Mouse (Mus musculus): ENCODE results near the gene Hipk1. TPM values are rescaled to one million over a fixed set of nuclear protein-coding genes. Genes with fewer than 3 reads are reported as not detected.

Hipk1 gene
- polyA plus RNA-seq, 1 experiment from 2014 or later: 16.3 TPM

- Histone ChIP-seq H3K4me2 (replicated peaks) (no peak overlapping the region), H3K9me3 (ENCODE audit: control insufficient read depth, low read length) (no peaks in the 10 kb centered on the region), H3K27me3 (ENCODE audit: control insufficient read depth, insufficient read depth, low read length) (no peaks in the 10 kb centered on the region), H3K4me3 (replicated peaks; ENCODE audit: low read length) (no peak overlapping the region), H3K9ac (no peak overlapping the region), H3K36me3 (replicated peaks; ENCODE audit: control insufficient read depth, insufficient read depth) (peaks cover under 1% of the 10 kb centered on the region; the same call in 1 of the 2 replicates), H3K4me1 (replicated peaks; ENCODE audit: control insufficient read depth, insufficient read depth, low read length) (no peaks in the 10 kb centered on the region; the same call in 1 of the 2 replicates), H3K27ac (no peak overlapping the region)
- DNase-seq (ENCODE audit: low spot score) (no peak), ATAC-seq (ENCODE audit: low FRiP score) (no peak)
- 93% methylated on average over 4 of the region's 4 CpGs for WGBS
Observed at GRCm38 (mm10) chr3:103782844-103783609, 8.3 kb downstream of the Hipk1 start.

- ATAC-seq (ENCODE audit: low FRiP score) (no peak), DNase-seq (ENCODE audit: low spot score) (no peak)
- Histone ChIP-seq H3K4me3 (replicated peaks; ENCODE audit: low read length) (no peak overlapping the region), H3K4me2 (replicated peaks) (no peak overlapping the region), H3K27me3 (ENCODE audit: control insufficient read depth, insufficient read depth, low read length) (no peaks in the 10 kb centered on the region), H3K27ac (no peak overlapping the region), H3K9me3 (ENCODE audit: control insufficient read depth, low read length) (no peaks in the 10 kb centered on the region), H3K36me3 (replicated peaks; ENCODE audit: control insufficient read depth, insufficient read depth) (peaks cover 16% of the 10 kb centered on the region), H3K4me1 (replicated peaks; ENCODE audit: control insufficient read depth, insufficient read depth, low read length) (no peaks in the 10 kb centered on the region; the same call in 1 of the 2 replicates), H3K9ac (no peak overlapping the region)
- 83% methylated on average over 5 of the region's 5 CpGs for WGBS
Observed at GRCm38 (mm10) chr3:103780777-103781176, 10.6 kb downstream of the Hipk1 start.

GRCm38 (mm10) chr3:103780271-103780670, 11.1 kb downstream of the Hipk1 start:
- no peak overlapping the region for H3K4me2 ChIP-seq (replicated peaks)
- peaks cover 20% of the 10 kb centered on the region for H3K36me3 ChIP-seq (replicated peaks; ENCODE audit: control insufficient read depth, insufficient read depth)
- WGBS: 95% methylated on average over 3 of the region's 3 CpGs

GRCm38 (mm10) chr3:103779183-103779582, 12.2 kb downstream of the Hipk1 start:
- H3K27me3 ChIP-seq (ENCODE audit: control insufficient read depth, insufficient read depth, low read length): no peaks in the 10 kb centered on the region
- DNase-seq (ENCODE audit: low spot score): no peak
- peaks cover 20% of the 10 kb centered on the region for H3K36me3 ChIP-seq (replicated peaks; ENCODE audit: control insufficient read depth, insufficient read depth)
- 85% methylated on average over 7 of the region's 7 CpGs for WGBS
- no peak overlapping the region for H3K4me2 ChIP-seq (replicated peaks)
- H3K9me3 ChIP-seq (ENCODE audit: control insufficient read depth, low read length): no peaks in the 10 kb centered on the region
- no peak overlapping the region for H3K9ac ChIP-seq
- H3K27ac ChIP-seq: no peak overlapping the region
- no peaks in the 10 kb centered on the region; the same call in 1 of the 2 replicates for H3K4me1 ChIP-seq (replicated peaks; ENCODE audit: control insufficient read depth, insufficient read depth, low read length)
- no peak overlapping the region for H3K4me3 ChIP-seq (replicated peaks; ENCODE audit: low read length)
- ATAC-seq (ENCODE audit: low FRiP score): no peak

More at GRCm38 (mm10) chr3:103780271-103780670, 11.1 kb downstream of the Hipk1 start:
- Histone ChIP-seq H3K4me1 (replicated peaks; ENCODE audit: control insufficient read depth, insufficient read depth, low read length) (no peaks in the 10 kb centered on the region; the same call in 1 of the 2 replicates), H3K4me3 (replicated peaks; ENCODE audit: low read length) (no peak overlapping the region), H3K9me3 (ENCODE audit: control insufficient read depth, low read length) (no peaks in the 10 kb centered on the region), H3K27ac (no peak overlapping the region), H3K9ac (no peak overlapping the region), H3K27me3 (ENCODE audit: control insufficient read depth, insufficient read depth, low read length) (no peaks in the 10 kb centered on the region)
- ATAC-seq (ENCODE audit: low FRiP score): no peak
- DNase-seq (ENCODE audit: low spot score): no peak

GRCm38 (mm10) chr3:103778660-103779059, 12.7 kb downstream of the Hipk1 start:
- H3K4me1 ChIP-seq (replicated peaks; ENCODE audit: control insufficient read depth, insufficient read depth, low read length): no peaks in the 10 kb centered on the region; the same call in 1 of the 2 replicates
- H3K4me3 ChIP-seq (replicated peaks; ENCODE audit: low read length): no peak overlapping the region
- H3K9me3 ChIP-seq (ENCODE audit: control insufficient read depth, low read length): no peaks in the 10 kb centered on the region
- H3K27ac ChIP-seq: no peak overlapping the region
- no peaks in the 10 kb centered on the region for H3K27me3 ChIP-seq (ENCODE audit: control insufficient read depth, insufficient read depth, low read length)
- DNase-seq (ENCODE audit: low spot score) (no peak), ATAC-seq (ENCODE audit: low FRiP score) (no peak)
- H3K9ac ChIP-seq: no peak overlapping the region
- WGBS: 91% methylated on average over 6 of the region's 6 CpGs
- H3K4me2 ChIP-seq (replicated peaks): no peak overlapping the region
- peaks cover 20% of the 10 kb centered on the region for H3K36me3 ChIP-seq (replicated peaks; ENCODE audit: control insufficient read depth, insufficient read depth)

- DNase-seq (ENCODE audit: low spot score): no peak
- H3K4me3 ChIP-seq (replicated peaks; ENCODE audit: low read length): no peak overlapping the region
- ATAC-seq (ENCODE audit: low FRiP score): no peak
- no peaks in the 10 kb centered on the region; the same call in 1 of the 2 replicates for H3K4me1 ChIP-seq (replicated peaks; ENCODE audit: control insufficient read depth, insufficient read depth, low read length)
- no peak overlapping the region for H3K9ac ChIP-seq
- no peaks in the 10 kb centered on the region for H3K9me3 ChIP-seq (ENCODE audit: control insufficient read depth, low read length)
- H3K4me2 ChIP-seq (replicated peaks): no peak overlapping the region
- H3K27me3 ChIP-seq (ENCODE audit: control insufficient read depth, insufficient read depth, low read length): no peaks in the 10 kb centered on the region
- 88% methylated on average over 11 of the region's 11 CpGs for WGBS
- peaks cover 25% of the 10 kb centered on the region for H3K36me3 ChIP-seq (replicated peaks; ENCODE audit: control insufficient read depth, insufficient read depth)
- no peak overlapping the region for H3K27ac ChIP-seq
Observed at GRCm38 (mm10) chr3:103777940-103778339, 13.4 kb downstream of the Hipk1 start.

GRCm38 (mm10) chr3:103774009-103774408, 17.4 kb downstream of the Hipk1 start:
- no peak overlapping the region for H3K9ac ChIP-seq
- no peaks in the 10 kb centered on the region for H3K9me3 ChIP-seq (ENCODE audit: control insufficient read depth, low read length)
- H3K27me3 ChIP-seq (ENCODE audit: control insufficient read depth, insufficient read depth, low read length): no peaks in the 10 kb centered on the region
- H3K27ac ChIP-seq: no peak overlapping the region
- no peak overlapping the region for H3K4me3 ChIP-seq (replicated peaks; ENCODE audit: low read length)
- H3K4me1 ChIP-seq (replicated peaks; ENCODE audit: control insufficient read depth, insufficient read depth, low read length): no peaks in the 10 kb centered on the region
- DNase-seq (ENCODE audit: low spot score) (no peak), ATAC-seq (ENCODE audit: low FRiP score) (no peak)
- H3K36me3 ChIP-seq (replicated peaks; ENCODE audit: control insufficient read depth, insufficient read depth): peaks cover 28% of the 10 kb centered on the region
- H3K4me2 ChIP-seq (replicated peaks): no peak overlapping the region
- WGBS: 85% methylated on average over 15 of the region's 15 CpGs

GRCm38 (mm10) chr3:103773508-103773907, 17.9 kb downstream of the Hipk1 start:
- Histone ChIP-seq H3K27me3 (ENCODE audit: control insufficient read depth, insufficient read depth, low read length) (no peaks in the 10 kb centered on the region), H3K4me1 (replicated peaks; ENCODE audit: control insufficient read depth, insufficient read depth, low read length) (no peaks in the 10 kb centered on the region), H3K36me3 (replicated peaks; ENCODE audit: control insufficient read depth, insufficient read depth) (peaks cover 33% of the 10 kb centered on the region), H3K9ac (no peak overlapping the region), H3K4me2 (replicated peaks) (no peak overlapping the region), H3K4me3 (replicated peaks; ENCODE audit: low read length) (no peak overlapping the region), H3K9me3 (ENCODE audit: control insufficient read depth, low read length) (no peaks in the 10 kb centered on the region), H3K27ac (no peak overlapping the region)
- ATAC-seq (ENCODE audit: low FRiP score) (no peak), DNase-seq (ENCODE audit: low spot score) (no peak)
- 83% methylated on average over 3 of the region's 3 CpGs for WGBS

GRCm38 (mm10) chr3:103772846-103773245, 18.5 kb downstream of the Hipk1 start:
- H3K27ac ChIP-seq: no peak overlapping the region
- no peak for ATAC-seq (ENCODE audit: low FRiP score)

More at GRCm38 (mm10) chr3:103772846-103773245, 18.5 kb downstream of the Hipk1 start:
- WGBS: 80% methylated on average over 4 of the region's 4 CpGs
- Histone ChIP-seq H3K36me3 (replicated peaks; ENCODE audit: control insufficient read depth, insufficient read depth) (peaks cover 36% of the 10 kb centered on the region), H3K27me3 (ENCODE audit: control insufficient read depth, insufficient read depth, low read length) (no peaks in the 10 kb centered on the region), H3K4me3 (replicated peaks; ENCODE audit: low read length) (no peak overlapping the region), H3K9me3 (ENCODE audit: control insufficient read depth, low read length) (no peaks in the 10 kb centered on the region), H3K4me1 (replicated peaks; ENCODE audit: control insufficient read depth, insufficient read depth, low read length) (no peaks in the 10 kb centered on the region), H3K4me2 (replicated peaks) (no peak overlapping the region), H3K9ac (no peak overlapping the region)
- DNase-seq (ENCODE audit: low spot score): no peak
